Mouse (Mus musculus) embryonic facial prominence, embryonic 12.5 days (tissue): ENCODE data around the gene Zscan4c. TPM values are rescaled to one million over a fixed set of nuclear protein-coding genes. Genes with fewer than 3 reads are reported as not detected.
"Not testable (repeated sequence)": the region's sequence is repeated elsewhere in the genome, so short reads cannot be mapped to it uniquely, and the experiment has no call there.

Experiments used
- ATAC-seq: fragments of 200-750 bp; cut with Nextera tagmentation; 2 replicates; pipeline ENCODE4 v1.8.0; 2017; ENCODE audit not compliant: insufficient number of reproducible peaks, insufficient read depth, low FRiP score, low TSS enrichment
- H3K27ac ChIP-seq: fragments of 300-500 bp; sonication (generic); 2 replicates; pipeline ENCODE4 v1.5.1; 2016; ENCODE audit warnings: mild to moderate bottlenecking
- H3K27me3 ChIP-seq: fragments of 300-500 bp; sonication (generic); 2 replicates; pipeline ENCODE4 v1.6.1; 2016; ENCODE audit warnings: mild to moderate bottlenecking, moderate library complexity
- H3K36me3 ChIP-seq: fragments of 300-500 bp; sonication (generic); 2 replicates; pipeline ENCODE4 v1.6.1; 2016; ENCODE audit warnings: mild to moderate bottlenecking
- H3K4me1 ChIP-seq: fragments of 300-500 bp; sonication (generic); 2 replicates; pipeline ENCODE4 v1.6.1; 2016
- H3K4me2 ChIP-seq: fragments of 300-500 bp; sonication (generic); replicated peaks from 2 replicates; pipeline ENCODE4 v1.6.1; 2016; ENCODE audit warnings: mild to moderate bottlenecking, moderate library complexity
- H3K4me3 ChIP-seq: fragments of 300-500 bp; sonication (generic); 2 replicates; pipeline ENCODE4 v1.5.1; 2016; ENCODE audit warnings: mild to moderate bottlenecking
- H3K9ac ChIP-seq: fragments of 300-500 bp; sonication (generic); 2 replicates; pipeline ENCODE4 v1.6.1; 2016; ENCODE audit warnings: mild to moderate bottlenecking, moderate library complexity
- H3K9me3 ChIP-seq: fragments of 300-500 bp; sonication (generic); 2 replicates; pipeline ENCODE4 v1.6.1; 2016; ENCODE audit warnings: mild to moderate bottlenecking, moderate library complexity
- WGBS: fragments of 180-500 bp; shearing (Covaris S2); methylation state at CpG from one replicate; pipeline ENCODE4 v1.1.7; 2016; 5-methylcytosine and 5-hydroxymethylcytosine counted together
- microRNA-seq: library from miRNA; unstranded; fragments of <30 nt; microRNA quantifications from one replicate; pipeline ENCODE4, GENCODE M21; 2017
- polyA plus RNA-seq: library from polyadenylated mRNA; unstranded; fragments of >200 nt; fragmentation: Nextera tagmentation; extraction: Ambion mirVana; gene quantifications from 2 replicates; pipeline ENCODE4 v1.2.1, GENCODE M21; 2016

Zscan4c gene
- polyA plus RNA-seq = not detected in 2 replicates

GRCm38 (mm10) chr7:11005445-11005844 lies at the start of gene Zscan4c:
TSS of gene Zscan4c (plus strand) at chr7:11005745.
- WGBS = 81% methylated on average over 4 of the region's 4 CpGs
- H3K36me3 ChIP-seq, H3K4me1 ChIP-seq, H3K27me3 ChIP-seq, H3K27ac ChIP-seq, H3K4me3 ChIP-seq, H3K9ac ChIP-seq, H3K4me2 ChIP-seq, H3K9me3 ChIP-seq, ATAC-seq: not testable (repeated sequence)

Small RNA genes within 50 kb of the gene (microRNA-seq; reads per million reads assigned to microRNA genes)
- not detected for gene Mir297-1

Other genes with a start within 250 kb of the Zscan4c start
- not detected in 2 replicates for gene Zscan4b, start 100.7 kb upstream of the Zscan4c start, polyA plus RNA-seq
- gene Zscan4-ps1, start 63.9 kb downstream of the Zscan4c start, polyA plus RNA-seq = not detected in 2 replicates
- not detected in 2 replicates for gene Zscan4d, start 160.4 kb downstream of the Zscan4c start, polyA plus RNA-seq